Mouse (Mus musculus): ENCODE measurements at regions not wholly inside any gene's neighbourhood (a gene's known extent, or its start where the extent isn't known, plus 50 kb on each side); places are given as distances from the start of the nearest gene placed in this dataset.

DNA sequence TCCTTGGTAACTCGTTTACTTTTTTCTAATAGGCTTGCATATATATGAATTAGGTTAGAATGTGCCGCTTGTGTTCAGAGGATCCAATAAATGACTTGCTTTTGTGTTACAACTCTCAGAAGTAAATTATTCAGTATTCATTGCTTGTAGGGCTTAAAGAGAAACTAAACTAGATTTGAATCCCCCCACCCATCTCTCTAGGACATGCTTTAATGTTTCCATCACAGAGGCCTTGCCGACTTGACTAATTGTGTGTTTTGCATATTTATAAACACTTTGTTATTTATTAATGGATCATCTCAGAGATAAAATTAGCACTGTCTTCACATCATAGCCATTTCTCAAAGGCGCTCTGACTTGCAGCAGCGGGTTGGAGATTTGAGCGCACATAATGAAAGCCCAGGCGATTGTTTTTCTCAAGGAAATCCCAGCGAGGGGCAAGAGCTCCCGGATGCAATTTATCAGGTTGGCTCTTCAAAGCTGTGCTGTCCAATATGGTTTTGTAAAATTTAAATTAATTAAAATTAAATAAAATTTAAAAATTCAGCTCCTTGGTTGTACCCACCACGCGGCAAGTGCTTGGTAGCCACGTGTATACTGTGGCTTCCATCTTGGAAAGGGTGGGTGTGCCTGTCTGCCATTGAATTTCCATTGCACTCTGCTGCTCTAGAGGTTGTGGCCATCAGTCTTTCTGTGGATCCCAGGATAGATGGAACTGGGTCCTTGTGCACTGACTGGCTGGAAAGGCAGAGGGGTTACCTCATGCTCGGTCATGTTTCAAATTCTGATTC, 132.0 kb downstream of the St8sia2 start:
- H3K9me3 ChIP-seq (replicated peaks; ENCODE audit: control insufficient read depth, low read length, poor library complexity, severe bottlenecking), result no peaks in the 10 kb centered on the region
- 72% methylated on average over 13 of the region's 13 CpGs for WGBS
- ATAC-seq, result peak; percentile 66

DNA sequence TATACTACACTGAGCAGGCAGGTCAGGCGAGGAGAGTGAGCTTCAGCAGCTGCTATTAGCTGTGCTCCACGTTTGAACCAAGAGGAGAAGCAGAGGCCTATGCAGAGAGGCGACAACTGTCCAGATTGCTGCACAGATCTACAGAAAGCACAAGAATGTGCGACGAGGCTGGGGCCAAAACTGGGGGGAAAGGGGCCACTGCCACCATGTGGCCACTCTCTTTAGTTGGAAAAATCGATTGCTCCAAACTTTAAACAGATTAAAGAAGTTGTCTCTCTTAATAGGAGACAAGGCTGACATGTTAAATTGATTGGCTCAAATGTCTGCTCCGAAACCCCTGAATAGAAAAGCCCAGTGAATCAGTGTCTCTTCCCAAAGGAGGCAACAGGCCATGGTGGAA, 127.3 kb downstream of the St8sia2 start:
- Histone ChIP-seq H3K27ac (ENCODE audit: low read length) (no peak overlapping the region), H3K27me3 (ENCODE audit: control insufficient read depth, insufficient read depth, low read depth, low read length) (no peaks in the 10 kb centered on the region; the same call in 1 of the 2 replicates), H3K4me3 (ENCODE audit: low read depth, low read length) (no peak overlapping the region), H3K4me2 (ENCODE audit: low read length) (no peak overlapping the region), H3K4me1 (ENCODE audit: control insufficient read depth, insufficient read depth, low read length) (no peaks in the 10 kb centered on the region), H3K9ac (ENCODE audit: low read depth, low read length) (no peak overlapping the region), H3K9me3 (replicated peaks; ENCODE audit: control insufficient read depth, low read length, poor library complexity, severe bottlenecking) (no peaks in the 10 kb centered on the region), H3K36me3 (ENCODE audit: control insufficient read depth, insufficient read depth, low read length) (no peaks in the 10 kb centered on the region)
- ATAC-seq, result no peak
- WGBS, result 57% methylated on average over 7 of the region's 7 CpGs

More for the DNA sequence above, 132.0 kb downstream of the St8sia2 start:
- Histone ChIP-seq H3K4me3 (ENCODE audit: low read depth, low read length) (no peak overlapping the region), H3K27ac (ENCODE audit: low read length) (peak overlapping the region; percentile 18; the same call in 1 of the 2 replicates), H3K4me1 (ENCODE audit: control insufficient read depth, insufficient read depth, low read length) (no peaks in the 10 kb centered on the region), H3K27me3 (ENCODE audit: control insufficient read depth, insufficient read depth, low read depth, low read length) (no peaks in the 10 kb centered on the region; the same call in 1 of the 2 replicates), H3K36me3 (ENCODE audit: control insufficient read depth, insufficient read depth, low read length) (no peaks in the 10 kb centered on the region), H3K9ac (ENCODE audit: low read depth, low read length) (no peak overlapping the region), H3K4me2 (ENCODE audit: low read length) (no peak overlapping the region)

All from midbrain, embryonic 16.5 days (tissue).